Mouse (Mus musculus) cortical plate, adult 2 months (tissue): ENCODE data around the gene Add3.

Source experiments
- CTCF ChIP-seq: fragments of 200-500 bp; IDR thresholded peaks from 2 replicates; pipeline ENCODE4 v1.5.1; 2011; ENCODE audit warnings: mild to moderate bottlenecking, control low read depth, low read length; ENCODE audit not compliant: insufficient read depth; ENCODE audit errors: extremely low read depth
- POLR2A ChIP-seq: fragments of 200-500 bp; IDR thresholded peaks from 2 replicates; pipeline ENCODE4 v1.6.1; 2011; ENCODE audit warnings: mild to moderate bottlenecking, low read length, control low read depth; ENCODE audit not compliant: insufficient read depth; ENCODE audit errors: extremely low read depth

- TF ChIP-seq CTCF (no peak), POLR2A (no peak)
Measured at GRCm38 (mm10) chr19:53280254-53280653, 140.0 kb downstream of the Add3 start.
